Mouse (Mus musculus) heart, postnatal 4 days (tissue): ENCODE data around the gene Cers6. TPM values are rescaled to one million over a fixed set of nuclear protein-coding genes. Genes with fewer than 3 reads are reported as not detected.

Source experiments
- DNase-seq: peaks from one replicate; pipeline ENCODE4 v3.0.0; 2021
- total RNA-seq, 2 experiments: library from RNA; stranded (reverse); gene quantifications; 2 replicates each; pipeline ENCODE4 v1.2.3; 2021

Cers6 gene
- total RNA-seq, 2 experiments from 2014 or later, result 20.7 to 24.4 TPM

GRCm38 (mm10) chr2:68968028-68968427 lies 106.8 kb downstream of the Cers6 start:
- no peak for DNase-seq

DNA sequence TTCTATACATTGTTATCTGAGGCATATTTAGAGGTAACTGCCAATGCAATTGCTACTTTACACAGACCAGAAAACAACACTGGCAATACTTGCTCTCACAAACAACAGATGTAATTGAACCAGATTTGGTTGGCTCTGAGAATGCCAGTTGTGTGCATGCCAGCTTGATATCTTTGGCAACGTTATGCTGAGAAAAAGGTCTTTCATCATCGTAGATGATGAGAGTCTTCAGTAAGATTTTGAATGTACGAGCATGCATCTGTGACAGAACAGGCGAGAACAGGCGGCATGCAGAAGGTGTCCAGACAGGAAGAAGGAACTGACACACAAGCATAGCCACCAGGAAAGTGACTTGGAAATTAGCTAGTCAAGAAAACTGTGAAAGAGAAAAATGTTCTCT lies 110.6 kb downstream of the Cers6 start:
- no peak for DNase-seq

DNA sequence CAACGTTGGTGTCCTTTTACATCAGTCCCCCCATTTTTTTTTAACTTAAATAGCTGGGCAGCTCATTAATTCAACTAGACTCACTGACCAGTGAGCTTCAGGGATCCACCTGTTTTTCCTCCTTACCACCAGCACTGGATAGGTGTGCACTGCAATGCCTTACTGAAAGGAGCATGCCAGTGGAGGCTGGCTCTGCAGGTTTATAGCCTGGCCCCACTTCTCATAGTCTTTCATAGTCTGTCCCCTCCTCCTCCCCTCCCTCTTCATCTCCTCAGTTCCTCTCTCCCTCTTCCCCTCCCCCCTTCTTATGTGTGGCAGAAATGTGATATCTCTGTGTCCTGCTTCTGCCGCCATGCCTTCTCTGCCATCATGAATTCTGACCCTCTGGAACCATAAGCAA lies 112.5 kb downstream of the Cers6 start:
- DNase-seq, result no peak

DNA sequence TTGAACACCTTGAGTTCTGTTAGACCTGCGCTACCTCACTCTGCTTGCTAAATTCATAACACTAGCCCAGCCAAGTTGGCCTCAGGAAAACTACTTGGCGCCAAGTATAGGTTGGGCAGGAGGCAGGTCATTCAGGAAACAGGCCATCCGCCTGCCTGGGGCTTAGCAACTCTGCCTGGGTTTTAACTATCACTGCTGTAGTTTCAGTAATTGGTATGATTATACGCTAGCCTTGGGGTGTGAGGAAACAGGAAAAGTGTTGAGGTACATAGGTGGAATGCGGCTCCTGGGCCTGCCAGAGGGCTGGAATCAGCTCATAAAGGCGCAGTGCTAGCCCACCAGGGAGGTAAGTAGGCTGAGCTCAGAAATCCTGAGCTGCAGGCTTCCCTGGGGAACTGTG lies 114.0 kb downstream of the Cers6 start:
- DNase-seq, result no peak

GRCm38 (mm10) chr2:68975780-68976179 lies 114.5 kb downstream of the Cers6 start:
- DNase-seq, result no peak

GRCm38 (mm10) chr2:68978244-68978643 lies 117.0 kb downstream of the Cers6 start:
- DNase-seq, result no peak

DNA sequence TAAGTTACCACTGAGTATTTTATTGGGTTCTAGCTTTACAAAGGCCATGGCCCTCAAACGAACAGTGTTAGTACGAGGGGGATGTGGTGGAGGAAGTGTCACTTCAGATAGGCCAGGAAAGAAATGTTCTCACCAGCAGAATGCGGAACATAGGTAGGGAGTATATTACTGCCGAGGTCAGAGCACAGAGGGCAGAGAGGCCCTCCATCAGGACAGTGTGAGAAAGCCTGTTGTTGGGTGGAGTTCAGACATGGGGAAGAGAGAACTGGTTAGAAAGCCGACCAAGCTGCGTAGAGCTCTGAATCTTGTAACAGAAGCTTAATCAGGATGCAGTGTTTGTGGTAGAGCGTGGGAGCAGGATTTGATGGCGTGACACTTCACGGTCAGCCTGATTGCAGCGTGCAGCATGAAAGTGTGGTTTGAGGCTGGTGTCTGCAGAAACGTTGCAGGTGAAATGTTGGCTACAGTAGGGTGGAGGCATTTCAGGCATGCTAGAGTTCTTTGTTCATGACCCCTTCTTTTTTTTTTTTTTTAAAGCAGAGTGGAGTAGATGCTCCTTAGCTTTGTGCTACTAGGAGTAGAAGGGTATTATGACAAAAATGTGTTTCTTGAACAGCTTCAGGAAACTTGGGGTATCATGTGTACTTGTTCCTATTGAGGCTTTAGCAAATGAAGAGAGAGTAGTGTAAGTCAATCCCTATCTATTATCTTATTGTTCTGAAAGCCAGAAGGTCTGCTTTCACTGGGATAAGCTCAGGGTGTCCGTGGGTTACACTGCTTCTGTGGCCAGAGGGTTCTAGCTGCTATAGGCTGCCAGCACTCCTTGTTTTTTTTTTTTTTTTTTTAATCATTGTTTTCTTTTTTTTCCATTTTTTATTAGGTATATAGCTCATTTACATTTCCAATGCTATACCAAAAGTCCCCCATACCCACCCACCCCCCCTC lies 117.7 kb downstream of the Cers6 start:
- no peak for DNase-seq

DNA sequence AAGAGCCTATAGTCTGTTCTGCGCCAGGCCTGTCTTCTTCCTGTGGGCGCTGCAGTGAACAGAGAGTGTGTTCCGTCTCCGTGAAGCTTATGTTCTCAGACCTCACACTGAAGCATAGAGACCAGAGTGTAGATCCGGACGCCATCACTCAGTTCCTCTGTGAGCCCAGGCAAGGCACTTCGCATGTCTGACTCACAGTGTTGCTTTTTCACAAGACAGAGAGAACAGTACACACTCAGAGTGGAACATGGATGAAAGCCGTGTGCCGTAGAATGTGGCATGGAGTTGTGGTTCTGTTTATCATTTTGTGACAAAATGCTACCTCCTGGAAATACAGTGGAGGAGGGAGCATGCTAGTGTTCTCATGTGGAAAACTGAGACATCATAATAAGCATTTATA lies 120.1 kb downstream of the Cers6 start:
- no peak for DNase-seq

- DNase-seq, result no peak
Observed at GRCm38 (mm10) chr2:68981756-68982409, 120.6 kb downstream of the Cers6 start.

DNA sequence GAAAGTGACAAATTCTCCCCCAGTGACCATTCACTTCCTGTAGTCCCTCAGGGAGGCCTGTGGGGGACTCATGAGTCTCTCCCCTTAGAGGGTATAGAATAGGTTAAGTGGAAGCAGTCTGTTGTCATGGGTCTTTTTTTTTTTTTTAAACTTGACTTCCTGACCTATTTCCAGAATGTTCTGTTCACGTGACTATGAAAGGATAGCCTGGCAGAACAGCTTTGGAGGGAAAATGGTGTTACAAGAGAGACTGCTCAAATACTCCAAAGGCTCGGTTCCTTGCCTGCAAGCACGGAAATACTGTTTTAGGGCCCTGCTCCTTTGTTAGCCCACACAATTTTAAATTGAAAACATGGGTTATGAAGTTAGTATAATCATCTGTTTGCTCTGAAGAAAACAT lies 121.7 kb downstream of the Cers6 start:
- no peak for DNase-seq

DNA sequence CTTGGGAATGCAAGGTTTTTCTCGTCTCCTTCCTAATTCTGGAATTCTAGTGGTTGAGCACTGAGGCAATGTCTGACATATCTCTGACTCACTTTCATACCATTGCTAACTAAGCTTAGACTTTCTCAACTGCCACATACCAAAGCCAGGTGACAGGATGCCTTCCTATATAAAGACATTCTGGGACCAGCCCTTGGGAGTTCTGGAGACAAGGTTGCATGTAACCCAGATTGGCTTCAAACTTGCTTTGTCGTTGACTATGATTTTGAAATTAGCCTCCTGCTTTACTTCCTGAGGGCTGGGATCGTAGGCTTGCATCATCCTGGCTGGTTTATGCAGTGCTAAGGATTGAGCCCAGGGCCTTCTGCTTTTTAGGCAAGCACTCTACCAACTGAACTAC lies 122.2 kb downstream of the Cers6 start:
- no peak for DNase-seq

- DNase-seq, result no peak
Observed at GRCm38 (mm10) chr2:68989117-68989516, 127.9 kb downstream of the Cers6 start.

GRCm38 (mm10) chr2:68992629-68993028 lies 131.4 kb downstream of the Cers6 start:
- DNase-seq, result no peak

DNA sequence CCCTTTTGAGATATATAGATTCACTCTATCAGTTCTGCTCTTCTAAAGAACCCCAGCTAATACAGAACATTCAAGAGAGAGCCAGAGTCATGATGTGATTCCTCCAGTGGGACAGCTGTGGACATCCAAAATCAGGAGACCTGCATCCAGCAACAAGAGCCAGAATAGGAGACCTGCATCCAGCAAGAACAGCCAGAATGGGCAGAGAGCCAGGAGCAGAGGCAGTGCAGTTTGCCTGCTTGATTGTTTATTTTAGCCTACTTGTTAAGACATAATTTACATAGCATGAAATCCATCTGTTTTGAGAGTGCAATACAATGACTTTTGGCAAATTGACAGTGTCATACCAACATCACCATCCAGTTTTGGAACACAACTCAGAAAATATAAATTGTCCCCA lies 133.2 kb downstream of the Cers6 start:
- DNase-seq, result peak; percentile 55

GRCm38 (mm10) chr2:68995723-68996122 lies 134.5 kb downstream of the Cers6 start:
- no peak for DNase-seq

DNA sequence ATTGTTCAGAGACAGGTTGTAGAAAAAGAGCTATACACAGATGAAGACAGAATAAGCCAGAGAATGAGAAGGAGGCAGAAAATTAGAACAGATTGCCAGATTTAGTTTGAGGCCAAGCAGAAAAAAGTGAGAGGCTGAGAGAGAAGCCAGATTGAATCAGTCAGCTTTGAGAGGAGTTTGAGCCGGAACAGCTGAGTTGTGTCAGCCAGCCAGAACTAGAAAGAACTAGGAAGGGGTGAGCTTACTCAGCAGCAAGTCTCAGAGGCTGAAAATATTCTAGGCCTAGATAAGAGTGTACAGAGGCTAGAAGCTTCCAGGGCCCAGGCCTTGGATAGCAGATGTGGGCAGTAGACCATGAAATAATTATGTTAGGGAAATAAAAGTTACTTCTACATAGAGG lies 135.0 kb downstream of the Cers6 start:
- DNase-seq, result no peak

DNA sequence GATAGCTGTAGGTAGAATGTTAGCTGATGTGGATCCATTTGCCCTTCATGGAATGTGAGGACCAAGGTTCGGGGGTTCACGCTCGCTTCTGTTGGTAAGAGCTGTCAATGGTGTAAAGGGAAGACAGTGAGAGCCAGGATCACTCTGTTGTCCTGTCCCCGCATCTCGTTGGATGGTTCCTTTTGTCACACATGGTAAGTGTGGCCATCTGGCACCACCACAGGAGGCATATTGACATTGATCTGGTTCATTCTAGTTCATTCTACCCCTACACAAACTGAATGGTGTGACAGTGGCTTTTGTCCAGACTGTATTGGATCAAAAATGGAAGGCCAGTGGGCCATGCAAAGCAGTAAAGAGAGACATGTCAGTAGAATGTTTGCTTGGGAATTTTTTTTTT lies 142.8 kb downstream of the Cers6 start:
- no peak for DNase-seq

DNA sequence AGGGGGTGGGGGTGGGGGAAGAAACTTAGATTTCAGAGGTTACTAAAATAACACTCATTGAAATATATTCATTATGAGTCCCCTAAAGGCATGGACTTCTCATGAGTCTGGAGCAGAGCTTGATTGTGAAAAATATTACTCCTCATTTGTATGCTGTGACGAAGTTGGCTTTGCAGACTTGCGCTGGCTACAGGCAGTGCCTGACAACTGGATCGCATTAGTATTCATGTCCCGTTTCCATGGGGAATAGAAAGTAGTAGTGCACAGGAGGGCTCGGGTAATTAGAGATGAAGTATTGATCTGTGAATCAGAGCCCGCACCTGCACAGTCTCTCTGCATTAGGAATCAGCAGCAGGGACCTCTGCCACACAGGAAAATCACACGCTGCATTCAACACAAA lies 150.2 kb downstream of the Cers6 start:
- DNase-seq, result no peak

DNA sequence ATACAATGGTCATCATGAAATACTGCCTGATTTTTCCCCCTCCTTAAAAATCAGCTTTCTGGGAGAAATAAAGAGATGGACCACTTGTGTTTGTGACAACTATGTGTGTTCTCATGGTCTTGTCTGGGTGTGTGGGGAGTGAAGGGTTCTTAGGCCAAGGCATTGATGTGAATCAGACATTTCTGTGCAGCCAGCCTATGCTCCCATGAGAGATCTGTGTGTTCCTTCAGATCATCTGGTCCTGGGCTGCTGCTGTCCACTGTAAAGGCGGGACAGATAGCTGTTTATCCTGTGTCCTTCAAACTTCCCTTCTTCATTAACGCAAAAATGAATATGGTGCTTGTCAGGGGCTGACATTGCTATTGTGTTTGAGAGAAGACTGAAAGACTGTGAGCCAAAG lies 150.6 kb downstream of the Cers6 start:
- DNase-seq, result no peak

- DNase-seq, result no peak
Observed at GRCm38 (mm10) chr2:69014241-69014640, 153.0 kb downstream of the Cers6 start.

GRCm38 (mm10) chr2:69015172-69015724 lies 154.0 kb downstream of the Cers6 start:
- DNase-seq, result peak; percentile 32

DNA sequence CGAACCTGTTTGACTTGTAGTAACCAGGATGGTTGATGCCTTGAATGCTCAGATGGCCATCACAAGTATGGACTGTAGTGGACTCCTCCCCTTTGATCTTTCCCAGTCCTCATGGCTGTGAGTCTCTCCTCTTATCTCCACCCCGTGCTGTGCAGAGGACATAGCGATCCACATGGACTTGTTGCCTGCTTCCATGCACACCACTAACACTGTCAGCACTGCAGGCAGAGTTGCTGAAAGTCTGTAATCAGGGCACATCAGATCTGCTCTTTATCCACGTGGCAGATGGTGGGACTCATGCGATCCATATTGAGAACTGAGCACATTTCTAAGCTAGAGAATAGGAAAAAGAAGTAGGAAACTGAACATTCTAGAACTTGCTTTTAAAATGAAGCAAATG lies 154.6 kb downstream of the Cers6 start:
- no peak for DNase-seq

DNA sequence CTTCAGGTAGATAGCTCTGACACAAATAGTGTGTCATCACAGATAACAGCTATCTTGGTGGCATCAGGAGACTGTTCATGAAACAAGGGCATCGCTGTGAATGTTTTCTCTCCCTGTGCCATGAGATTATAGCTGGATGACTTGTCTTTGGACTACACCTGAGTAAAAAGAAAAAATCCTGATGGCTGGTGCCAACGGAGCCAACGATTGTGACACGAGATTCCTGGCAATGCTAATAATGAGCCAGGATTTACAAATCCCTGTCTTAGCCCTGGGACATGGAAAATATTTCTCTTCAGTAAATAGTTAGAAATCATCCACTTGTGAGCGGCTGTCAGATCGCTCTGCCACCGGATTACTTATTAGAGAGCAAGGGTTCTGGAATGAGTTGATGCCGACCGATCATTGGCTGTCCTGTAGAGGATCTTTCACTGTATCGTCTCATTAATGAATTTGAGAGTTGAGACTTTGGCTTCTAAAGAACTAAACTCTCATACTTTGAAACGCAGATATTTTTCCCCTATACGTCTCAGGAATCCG lies 157.9 kb downstream of the Cers6 start:
- DNase-seq, result no peak
